Mouse (Mus musculus) midbrain, embryonic 12.5 days (tissue): ENCODE measurements at regions not wholly inside any gene's neighbourhood (a gene's known extent, or its start where the extent isn't known, plus 50 kb on each side); places are given as distances from the start of the nearest gene placed in this dataset.
"Not testable (repeated sequence)": the region's sequence is repeated elsewhere in the genome, so short reads cannot be mapped to it uniquely, and the experiment has no call there.

ENCODE experiments used
- ATAC-seq: fragments of 200-750 bp; cut with Nextera tagmentation; 2 replicates; pipeline ENCODE4 v1.8.0; 2017; ENCODE audit warnings: low read depth, moderate TSS enrichment, moderate library complexity; ENCODE audit not compliant: low FRiP score
- H3K27ac ChIP-seq: fragments of 300-500 bp; sonication (generic); replicated peaks from 2 replicates; pipeline ENCODE4 v1.5.1; 2016; ENCODE audit warnings: mild to moderate bottlenecking
- H3K27me3 ChIP-seq: fragments of 300-500 bp; sonication (generic); 2 replicates; pipeline ENCODE4 v1.6.1; 2016; ENCODE audit warnings: mild to moderate bottlenecking
- H3K36me3 ChIP-seq: fragments of 300-500 bp; sonication (generic); 2 replicates; pipeline ENCODE4 v1.6.1; 2016
- H3K4me1 ChIP-seq: fragments of 300-500 bp; sonication (generic); 2 replicates; pipeline ENCODE4 v1.6.1; 2016
- H3K4me2 ChIP-seq: fragments of 300-500 bp; sonication (generic); replicated peaks from 2 replicates; pipeline ENCODE4 v1.6.1; 2016; ENCODE audit warnings: mild to moderate bottlenecking, moderate library complexity
- H3K4me3 ChIP-seq: fragments of 300-500 bp; sonication (generic); 2 replicates; pipeline ENCODE4 v1.5.1; 2016; ENCODE audit warnings: mild to moderate bottlenecking
- H3K9ac ChIP-seq: fragments of 300-500 bp; sonication (generic); replicated peaks from 2 replicates; pipeline ENCODE4 v1.6.1; 2016; ENCODE audit warnings: mild to moderate bottlenecking, moderate library complexity
- H3K9me3 ChIP-seq: fragments of 300-500 bp; sonication (generic); 2 replicates; pipeline ENCODE4 v1.6.1; 2016; ENCODE audit warnings: mild to moderate bottlenecking
- WGBS: fragments of 180-500 bp; shearing (Covaris S2); methylation state at CpG from one replicate; pipeline ENCODE4 v1.1.7; 2016; 5-methylcytosine and 5-hydroxymethylcytosine counted together

DNA sequence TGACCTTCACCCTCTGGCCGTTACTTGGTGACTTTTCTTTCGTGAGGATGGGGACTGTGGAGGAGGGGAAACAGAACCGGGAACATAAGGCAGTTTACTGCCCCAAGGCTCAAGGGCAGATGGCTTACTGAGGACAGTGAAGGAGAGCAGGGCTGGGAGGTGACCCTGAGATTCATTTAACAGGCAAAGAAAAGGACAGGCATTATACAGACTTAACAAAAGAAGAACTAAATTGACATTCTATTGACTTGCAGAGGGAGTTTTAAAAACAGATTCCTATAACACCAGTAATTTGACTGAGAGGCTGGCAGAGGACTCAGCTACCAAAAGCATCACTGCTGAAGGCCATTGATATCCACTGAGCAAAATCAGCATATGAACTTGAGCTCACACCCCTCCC, 153.0 kb upstream of the 1700012A03Rik start:
- no peak overlapping the region for H3K9ac ChIP-seq
- WGBS, result 76% methylated on average over 3 of the region's 3 CpGs

DNA sequence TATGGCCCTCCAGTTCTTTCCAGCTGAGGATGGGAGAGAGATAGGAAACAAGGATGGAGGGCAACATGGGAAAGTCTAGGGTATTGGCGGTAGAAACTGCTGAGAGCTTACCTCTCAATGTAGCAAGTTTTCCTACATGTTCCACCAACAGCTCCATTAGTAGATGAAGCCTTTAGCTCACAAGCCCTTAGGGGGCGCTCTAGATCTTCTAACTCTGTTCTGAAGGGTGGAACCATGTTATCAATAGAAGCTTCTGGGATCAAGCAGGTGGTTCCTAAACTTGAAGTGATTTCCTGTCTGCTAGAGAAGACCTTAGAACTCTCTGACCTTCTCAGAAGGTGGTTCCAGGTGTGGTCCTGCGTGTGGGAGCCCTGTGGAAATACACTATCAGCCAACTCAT, 154.2 kb upstream of the 1700012A03Rik start:
- Histone ChIP-seq H3K4me3 (no peak overlapping the region), H3K9ac (no peak overlapping the region), H3K4me2 (no peak overlapping the region), H3K4me1 (peaks cover 3% of the 10 kb centered on the region; the same call in 1 of the 2 replicates), H3K36me3 (no peaks in the 10 kb centered on the region), H3K27me3 (no peaks in the 10 kb centered on the region; the same call in 1 of the 2 replicates), H3K27ac (no peak overlapping the region), H3K9me3 (no peaks in the 10 kb centered on the region)
- WGBS, result 66% methylated on average over 3 of the region's 3 CpGs
- ATAC-seq, result no peak

More for the DNA sequence above, 153.0 kb upstream of the 1700012A03Rik start:
- no peak overlapping the region for H3K4me3 ChIP-seq
- peaks cover 3% of the 10 kb centered on the region; the same call in 1 of the 2 replicates for H3K4me1 ChIP-seq
- no peaks in the 10 kb centered on the region; the same call in 1 of the 2 replicates for H3K27me3 ChIP-seq
- H3K36me3 ChIP-seq, result no peaks in the 10 kb centered on the region
- no peak overlapping the region for H3K27ac ChIP-seq
- no peaks in the 10 kb centered on the region for H3K9me3 ChIP-seq
- H3K4me2 ChIP-seq, result no peak overlapping the region
- no peak for ATAC-seq

- no peak overlapping the region for H3K27ac ChIP-seq
- ATAC-seq, result no peak
Observed at GRCm38 (mm10) chr6:31886931-31887330, 163.1 kb upstream of the 1700012A03Rik start.

DNA sequence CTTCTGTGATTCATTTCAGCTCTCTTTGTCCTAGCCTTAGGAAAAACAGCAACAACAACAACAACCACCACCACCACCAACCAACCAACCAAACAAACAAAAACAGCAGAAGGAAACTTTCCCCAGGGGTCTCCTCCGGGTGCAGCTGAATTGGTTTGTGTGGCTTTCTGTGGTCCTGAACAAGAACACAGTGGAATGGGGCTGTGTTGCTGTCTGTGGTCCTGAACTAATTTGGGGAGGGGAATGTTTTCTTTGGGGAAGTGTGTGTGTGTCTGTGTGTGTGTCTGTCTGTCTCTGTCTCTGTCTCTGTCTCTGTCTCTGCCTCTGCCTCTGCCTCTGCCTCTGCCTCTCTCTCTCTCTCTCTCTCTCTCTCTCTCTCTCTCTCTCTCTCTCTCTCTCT, 164.8 kb upstream of the 1700012A03Rik start:
- H3K4me1 ChIP-seq, H3K36me3 ChIP-seq, H3K9ac ChIP-seq, H3K9me3 ChIP-seq, H3K27ac ChIP-seq, ATAC-seq, H3K27me3 ChIP-seq, H3K4me2 ChIP-seq, H3K4me3 ChIP-seq: not testable (repeated sequence)
- WGBS, result 4% methylated on average over 1 of the region's 1 CpGs

More at GRCm38 (mm10) chr6:31886931-31887330, 163.1 kb upstream of the 1700012A03Rik start:
- 13% methylated on average over 4 of the region's 4 CpGs for WGBS
- Histone ChIP-seq H3K4me3 (no peak overlapping the region), H3K36me3 (no peaks in the 10 kb centered on the region), H3K9me3 (no peaks in the 10 kb centered on the region), H3K27me3 (no peaks in the 10 kb centered on the region), H3K9ac (no peak overlapping the region), H3K4me1 (peaks cover 10% of the 10 kb centered on the region), H3K4me2 (no peak overlapping the region)

GRCm38 (mm10) chr6:31883726-31884125, 166.3 kb upstream of the 1700012A03Rik start:
- peaks cover 10% of the 10 kb centered on the region for H3K4me1 ChIP-seq
- WGBS, result 12% methylated on average over 2 of the region's 2 CpGs
- H3K9me3 ChIP-seq, result no peaks in the 10 kb centered on the region
- no peak for ATAC-seq
- no peak overlapping the region for H3K27ac ChIP-seq
- H3K9ac ChIP-seq, result no peak overlapping the region
- no peaks in the 10 kb centered on the region for H3K36me3 ChIP-seq
- no peak overlapping the region for H3K4me3 ChIP-seq
- no peaks in the 10 kb centered on the region for H3K27me3 ChIP-seq
- H3K4me2 ChIP-seq, result no peak overlapping the region

GRCm38 (mm10) chr6:31874616-31875015, 175.4 kb upstream of the 1700012A03Rik start:
- no peak for ATAC-seq
- H3K27ac ChIP-seq, result no peak overlapping the region
- no peaks in the 10 kb centered on the region for H3K36me3 ChIP-seq
- H3K27me3 ChIP-seq, result no peaks in the 10 kb centered on the region
- no peak overlapping the region for H3K4me3 ChIP-seq
- no peak overlapping the region for H3K4me2 ChIP-seq
- no peak overlapping the region for H3K9ac ChIP-seq
- WGBS, result 91% methylated on average over 6 of the region's 6 CpGs
- no peaks in the 10 kb centered on the region for H3K4me1 ChIP-seq
- H3K9me3 ChIP-seq, result no peaks in the 10 kb centered on the region

DNA sequence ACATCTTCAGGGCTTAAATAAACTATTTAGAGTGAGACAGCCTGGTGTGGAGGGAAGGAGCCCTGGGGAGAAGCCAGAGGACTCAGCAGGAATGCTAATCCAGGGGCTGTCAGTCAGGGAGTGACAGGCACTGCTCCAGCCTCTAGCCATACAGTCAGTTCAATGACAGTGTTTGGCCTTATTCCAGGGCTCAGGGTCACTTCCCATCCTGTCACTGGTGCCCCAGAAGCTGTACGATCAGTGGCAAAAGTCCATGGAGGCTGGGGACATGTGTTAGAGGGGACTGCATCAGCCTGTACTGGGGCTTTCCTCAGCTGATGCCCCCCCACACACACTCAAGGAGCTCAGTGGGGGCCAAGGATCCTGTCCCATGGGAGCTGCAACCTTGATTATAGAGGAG, 176.1 kb upstream of the 1700012A03Rik start:
- H3K9me3 ChIP-seq, result no peaks in the 10 kb centered on the region
- H3K4me1 ChIP-seq, result no peaks in the 10 kb centered on the region
- H3K36me3 ChIP-seq, result no peaks in the 10 kb centered on the region
- H3K9ac ChIP-seq, result no peak overlapping the region
- WGBS, result 47% methylated on average over 1 of the region's 1 CpGs
- no peak overlapping the region for H3K4me3 ChIP-seq
- ATAC-seq, result no peak
- no peaks in the 10 kb centered on the region for H3K27me3 ChIP-seq
- H3K27ac ChIP-seq, result no peak overlapping the region
- H3K4me2 ChIP-seq, result no peak overlapping the region

GRCm38 (mm10) chr6:31871766-31872165, 178.3 kb upstream of the 1700012A03Rik start:
- H3K36me3 ChIP-seq, result no peaks in the 10 kb centered on the region
- no peak overlapping the region for H3K4me3 ChIP-seq
- ATAC-seq, result no peak
- no peak overlapping the region for H3K4me2 ChIP-seq
- no peaks in the 10 kb centered on the region for H3K9me3 ChIP-seq
- no peak overlapping the region for H3K9ac ChIP-seq
- 91% methylated on average over 3 of the region's 3 CpGs for WGBS
- H3K27ac ChIP-seq, result no peak overlapping the region
- no peaks in the 10 kb centered on the region for H3K27me3 ChIP-seq
- H3K4me1 ChIP-seq, result no peaks in the 10 kb centered on the region

DNA sequence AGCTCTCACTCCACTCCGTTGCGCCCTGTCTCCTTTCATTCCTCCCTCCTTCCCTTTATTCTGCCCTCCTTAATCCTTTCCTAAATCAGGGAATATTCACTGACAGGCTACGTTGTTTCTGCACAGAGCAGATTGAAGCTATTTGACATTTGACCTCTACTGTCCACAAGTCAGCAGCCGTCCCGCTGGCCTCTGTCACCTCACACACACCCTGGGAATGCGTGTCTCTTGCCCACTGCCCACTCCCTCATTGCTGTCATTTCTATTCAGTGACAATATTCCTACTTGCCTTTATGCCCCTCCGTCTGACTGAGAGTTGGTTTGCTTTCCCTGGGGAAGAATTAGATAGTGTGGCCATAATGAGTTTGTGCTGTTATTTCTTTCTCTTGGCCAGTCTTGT, 188.1 kb upstream of the 1700012A03Rik start:
- Histone ChIP-seq H3K4me1 (peaks cover 5% of the 10 kb centered on the region; the same call in 1 of the 2 replicates), H3K9me3 (no peaks in the 10 kb centered on the region), H3K27me3 (no peaks in the 10 kb centered on the region), H3K27ac (no peak overlapping the region), H3K4me2 (no peak overlapping the region), H3K4me3 (no peak overlapping the region), H3K9ac (no peak overlapping the region), H3K36me3 (no peaks in the 10 kb centered on the region)
- 27% methylated on average over 7 of the region's 7 CpGs for WGBS
- no peak for ATAC-seq

GRCm38 (mm10) chr6:31859621-31860020, 190.4 kb upstream of the 1700012A03Rik start:
- Histone ChIP-seq H3K27ac (no peak overlapping the region), H3K4me2 (no peak overlapping the region), H3K36me3 (no peaks in the 10 kb centered on the region), H3K4me3 (no peak overlapping the region), H3K9me3 (no peaks in the 10 kb centered on the region), H3K27me3 (0 out of 2 replicates have a peak, but pooled peaks cover 3% of the 10 kb centered on the region), H3K9ac (no peak overlapping the region), H3K4me1 (peaks cover 5% of the 10 kb centered on the region; the same call in 1 of the 2 replicates)
- ATAC-seq, result no peak
- WGBS, result 88% methylated on average over 3 of the region's 3 CpGs

DNA sequence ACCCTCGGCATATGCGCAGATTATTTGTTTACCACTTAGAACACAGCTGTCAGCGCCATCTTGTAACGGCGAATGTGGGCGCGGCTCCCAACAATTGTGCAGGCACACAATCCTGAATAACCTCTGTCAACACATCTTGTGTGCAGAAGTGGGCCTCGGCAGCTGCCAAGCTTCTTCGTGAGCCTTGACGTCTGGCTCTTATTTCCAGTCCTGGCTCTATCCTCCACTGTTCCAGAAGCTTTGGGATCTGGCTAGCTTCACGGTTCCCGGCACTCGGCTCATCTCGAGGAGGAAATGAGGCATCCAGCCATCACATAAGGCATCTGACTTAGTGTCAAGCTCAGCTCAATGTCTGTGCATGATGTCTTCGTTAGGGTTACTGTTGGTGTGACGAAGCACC, 195.8 kb upstream of the 1700012A03Rik start:
- 0 out of 2 replicates have a peak, but pooled peaks cover 3% of the 10 kb centered on the region for H3K27me3 ChIP-seq
- ATAC-seq, result no peak
- no peak overlapping the region for H3K4me2 ChIP-seq
- H3K4me3 ChIP-seq, result no peak overlapping the region
- no peak overlapping the region for H3K9ac ChIP-seq
- no peak overlapping the region for H3K27ac ChIP-seq
- 96% methylated on average over 15 of the region's 16 CpGs for WGBS
- no peaks in the 10 kb centered on the region for H3K4me1 ChIP-seq
- H3K9me3 ChIP-seq, result no peaks in the 10 kb centered on the region
- no peaks in the 10 kb centered on the region for H3K36me3 ChIP-seq

DNA sequence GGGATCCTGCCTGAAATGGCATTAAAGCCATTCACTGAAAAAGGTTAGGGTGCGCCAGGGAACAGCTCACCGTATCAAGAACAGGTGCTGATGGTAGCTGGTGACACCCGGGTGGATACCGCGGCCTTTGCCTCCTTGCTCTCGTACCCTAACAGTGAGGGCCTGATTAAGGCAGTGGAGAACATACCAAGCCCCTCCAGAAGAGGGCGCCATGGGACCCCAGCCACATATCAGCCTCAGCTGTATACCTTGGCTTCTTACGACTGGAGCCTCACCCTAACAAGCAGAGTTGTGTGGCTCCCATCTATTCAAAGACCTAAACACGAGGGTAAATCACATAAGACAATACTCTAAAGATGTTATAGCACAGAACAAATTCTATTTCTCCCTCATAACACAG, 203.7 kb upstream of the 1700012A03Rik start:
- Histone ChIP-seq H3K27ac (no peak overlapping the region), H3K4me3 (no peak overlapping the region), H3K9ac (no peak overlapping the region), H3K4me2 (no peak overlapping the region), H3K27me3 (no peaks in the 10 kb centered on the region), H3K4me1 (no peaks in the 10 kb centered on the region), H3K9me3 (no peaks in the 10 kb centered on the region), H3K36me3 (no peaks in the 10 kb centered on the region)
- no peak for ATAC-seq
- WGBS, result 90% methylated on average over 9 of the region's 9 CpGs

GRCm38 (mm10) chr6:31845671-31846070, 204.4 kb upstream of the 1700012A03Rik start:
- H3K4me1 ChIP-seq, result no peaks in the 10 kb centered on the region
- 86% methylated on average over 5 of the region's 5 CpGs for WGBS
- no peaks in the 10 kb centered on the region for H3K9me3 ChIP-seq
- no peaks in the 10 kb centered on the region for H3K36me3 ChIP-seq
- no peaks in the 10 kb centered on the region for H3K27me3 ChIP-seq
- no peak for ATAC-seq
- no peak overlapping the region for H3K27ac ChIP-seq
- no peak overlapping the region for H3K9ac ChIP-seq
- no peak overlapping the region for H3K4me3 ChIP-seq
- H3K4me2 ChIP-seq, result no peak overlapping the region
